Mouse (Mus musculus): ENCODE results near the gene Pdcd2.
"Not testable (repeated sequence)": the region's sequence is repeated elsewhere in the genome, so short reads cannot be mapped to it uniquely, and the experiment has no call there.

Gene Pdcd2

DNA sequence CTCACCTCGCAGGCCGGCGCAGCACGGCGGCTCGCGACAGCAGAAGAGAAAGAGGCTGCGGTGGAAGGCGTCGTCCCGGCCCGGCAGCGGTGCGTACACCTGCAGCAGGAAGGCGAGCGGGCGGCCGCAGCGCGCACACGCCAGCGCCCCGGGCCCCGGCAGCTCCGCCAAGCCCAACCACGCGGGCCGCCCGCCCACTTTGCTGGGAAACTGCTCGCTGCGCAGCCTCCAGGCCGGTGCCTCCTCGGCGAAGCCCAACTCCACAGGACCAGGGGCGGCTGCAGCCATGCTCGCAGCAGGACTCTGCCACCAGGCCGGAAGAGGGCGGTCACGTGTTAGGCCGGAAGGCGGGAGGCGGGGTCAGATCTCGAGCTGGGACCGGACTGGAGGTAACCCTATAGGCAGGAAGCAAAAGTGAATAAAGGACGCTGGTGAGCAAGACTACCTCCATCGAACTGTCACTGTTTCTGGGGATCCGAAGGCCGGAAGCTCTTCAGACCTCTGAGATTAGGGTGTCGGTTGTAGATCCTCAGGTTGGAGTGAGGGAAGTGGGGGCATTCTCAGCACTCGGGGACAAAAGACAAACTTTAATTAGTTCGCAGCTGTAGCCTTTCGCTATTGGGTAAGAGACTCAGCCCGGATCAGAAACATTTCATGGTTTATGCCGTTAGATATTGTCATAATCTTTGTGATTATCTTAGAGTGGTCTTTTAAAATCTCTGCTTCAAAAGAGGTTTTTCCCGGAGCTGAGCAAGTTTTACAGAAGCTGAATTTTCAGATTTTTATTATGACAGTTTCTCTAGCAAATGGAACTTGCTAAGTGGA lies at the start of gene Pdcd2:
Gene Pdcd2, minus strand, starts transcription at position 316 of the 825 bp plus-strand sequence.
- peak; percentile 94 for DNase-seq

GRCm38 (mm10) chr17:15575056-15575455 lies 48.0 kb upstream of the Pdcd2 start:
- no peak for DNase-seq

DNA sequence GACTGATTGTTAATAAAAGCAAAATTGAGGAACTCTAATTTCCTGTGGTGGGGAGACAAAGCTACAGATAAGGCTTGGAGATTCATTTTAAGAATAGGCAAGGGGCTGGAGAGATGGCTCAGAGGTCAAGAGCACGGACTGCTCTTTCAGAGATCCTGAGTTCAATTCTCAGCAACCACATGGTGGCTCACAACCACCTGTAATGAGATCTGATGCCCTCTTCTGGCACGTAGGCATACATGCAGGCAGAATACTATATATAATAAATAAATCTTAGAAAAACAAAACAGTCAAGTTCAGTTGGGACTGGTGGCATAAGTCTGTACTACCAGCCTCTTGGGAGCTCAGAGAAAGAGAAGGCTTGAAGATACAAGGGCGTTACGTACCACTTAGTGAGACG lies 39.8 kb upstream of the Pdcd2 start:
- no peak for DNase-seq

GRCm38 (mm10) chr17:15564928-15565300 lies 37.8 kb upstream of the Pdcd2 start:
- DNase-seq, result peak; percentile 16

DNA sequence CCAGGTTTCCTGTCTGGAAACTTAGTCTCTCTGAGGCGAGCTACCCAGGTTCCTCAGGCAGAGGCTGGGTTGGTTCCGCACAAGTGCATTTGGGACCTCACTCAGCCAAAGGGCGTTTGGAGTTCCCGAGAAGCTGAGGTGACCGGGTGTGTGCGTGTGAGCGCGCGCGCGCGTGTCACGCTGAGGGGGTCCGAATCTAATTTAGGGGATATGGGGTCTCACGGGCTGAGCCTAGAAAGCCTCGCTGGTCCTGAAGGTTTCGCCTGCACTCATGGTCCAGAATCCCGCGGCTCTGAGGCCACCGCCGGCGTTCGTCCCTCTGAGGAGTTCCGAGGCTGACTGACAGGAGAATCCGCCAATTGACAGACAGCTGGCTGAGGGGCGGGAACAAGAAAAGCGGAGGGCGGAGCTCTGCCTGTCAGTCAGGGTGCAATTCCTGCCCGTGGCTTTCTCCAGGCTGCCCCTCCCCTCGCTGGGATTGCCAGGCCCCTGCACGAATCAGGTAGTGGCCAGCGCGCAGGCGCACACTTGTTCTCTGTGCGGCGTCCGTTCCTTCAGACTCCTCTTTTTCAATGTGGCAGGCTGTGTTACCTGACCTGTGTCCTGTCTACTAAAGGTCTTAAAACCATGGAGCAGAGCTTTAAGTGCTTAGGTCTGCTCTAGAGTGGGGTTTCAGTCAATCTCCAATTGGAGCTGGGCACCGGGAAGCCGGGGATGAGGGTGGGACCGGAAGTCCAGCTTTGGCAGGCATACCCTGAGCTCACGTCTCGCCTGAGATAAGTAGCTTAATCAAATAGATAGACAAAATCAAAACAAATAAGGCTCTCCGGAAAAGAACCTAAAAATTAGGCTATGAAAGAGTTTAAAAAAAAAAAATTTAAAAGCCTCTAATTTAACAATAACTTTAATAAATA lies 37.2 kb upstream of the Pdcd2 start, which contains the start of gene Prdm9:
Gene Prdm9, minus strand, starts transcription at position 341 of the 914 bp plus-strand sequence.
- peak; percentile 98 for DNase-seq

GRCm38 (mm10) chr17:15559946-15560345 lies 32.8 kb upstream of the Pdcd2 start:
- DNase-seq, result no peak

DNA sequence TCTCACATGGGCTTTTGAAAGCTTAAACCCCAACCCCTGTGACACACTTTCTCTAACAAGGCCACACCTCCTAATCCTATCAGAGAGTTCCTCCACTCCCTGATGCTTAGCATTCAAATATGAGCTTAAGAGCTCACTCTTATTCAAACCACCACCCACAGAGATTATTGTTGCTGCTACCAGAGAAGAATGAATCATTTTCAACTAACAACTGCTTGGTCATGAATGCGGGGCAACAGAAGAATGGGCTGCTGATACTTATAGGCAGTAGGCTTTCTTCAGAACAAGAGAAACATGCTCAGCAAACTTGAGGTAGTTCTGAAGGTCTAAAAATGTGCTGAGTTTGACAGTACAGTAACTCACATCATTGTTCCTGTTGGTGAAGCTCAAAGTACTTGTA lies 22.6 kb upstream of the Pdcd2 start:
- DNase-seq, result no peak

DNA sequence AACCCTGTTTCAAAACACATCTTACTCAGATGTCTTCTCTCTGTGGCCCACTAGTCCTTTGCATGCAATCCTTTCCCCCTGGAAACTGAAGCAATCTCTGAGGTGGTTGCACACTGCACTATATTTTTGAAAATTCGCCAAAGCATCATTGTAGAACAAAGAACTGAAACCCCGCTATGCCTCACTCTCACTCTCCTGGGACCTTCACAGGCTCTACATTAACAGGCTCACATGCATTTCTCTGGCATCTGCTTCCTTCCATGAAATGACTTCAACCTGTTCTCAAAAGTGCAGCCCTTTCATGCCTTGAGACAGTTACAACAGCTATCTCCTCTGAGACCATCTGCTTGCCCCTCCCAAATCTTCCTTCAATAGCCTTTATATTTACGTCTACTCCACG lies 19.3 kb upstream of the Pdcd2 start:
- DNase-seq, result no peak

GRCm38 (mm10) chr17:15543868-15544267 lies 16.8 kb upstream of the Pdcd2 start:
- DNase-seq, result not testable (repeated sequence)

DNA sequence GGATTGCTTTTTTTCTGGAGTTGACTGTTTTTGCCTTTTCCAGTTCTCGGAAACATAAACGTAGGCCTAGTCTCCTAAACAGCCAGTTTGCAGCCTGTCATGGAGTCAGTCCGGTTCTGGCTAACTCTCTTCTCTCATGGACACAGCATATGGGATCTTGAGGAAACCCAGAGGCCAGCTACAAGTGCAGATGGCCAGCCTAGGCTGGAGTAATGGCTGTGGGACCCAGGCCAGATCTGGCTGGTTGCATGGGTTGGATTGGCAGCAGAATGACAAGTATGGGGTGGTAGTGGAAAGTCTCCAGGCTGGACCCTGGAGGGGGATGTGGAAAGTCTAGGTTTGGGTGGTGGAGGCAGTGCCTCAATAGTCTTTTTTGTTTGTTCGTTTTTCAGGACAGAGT lies 13.2 kb upstream of the Pdcd2 start:
- DNase-seq, result no peak

- DNase-seq, result peak; percentile 12
These were observed 9.4 kb upstream of the Pdcd2 start for GRCm38 (mm10) chr17:15536457-15536904.

- no peak for DNase-seq
These were observed 8.8 kb upstream of the Pdcd2 start for GRCm38 (mm10) chr17:15535943-15536342.

DNA sequence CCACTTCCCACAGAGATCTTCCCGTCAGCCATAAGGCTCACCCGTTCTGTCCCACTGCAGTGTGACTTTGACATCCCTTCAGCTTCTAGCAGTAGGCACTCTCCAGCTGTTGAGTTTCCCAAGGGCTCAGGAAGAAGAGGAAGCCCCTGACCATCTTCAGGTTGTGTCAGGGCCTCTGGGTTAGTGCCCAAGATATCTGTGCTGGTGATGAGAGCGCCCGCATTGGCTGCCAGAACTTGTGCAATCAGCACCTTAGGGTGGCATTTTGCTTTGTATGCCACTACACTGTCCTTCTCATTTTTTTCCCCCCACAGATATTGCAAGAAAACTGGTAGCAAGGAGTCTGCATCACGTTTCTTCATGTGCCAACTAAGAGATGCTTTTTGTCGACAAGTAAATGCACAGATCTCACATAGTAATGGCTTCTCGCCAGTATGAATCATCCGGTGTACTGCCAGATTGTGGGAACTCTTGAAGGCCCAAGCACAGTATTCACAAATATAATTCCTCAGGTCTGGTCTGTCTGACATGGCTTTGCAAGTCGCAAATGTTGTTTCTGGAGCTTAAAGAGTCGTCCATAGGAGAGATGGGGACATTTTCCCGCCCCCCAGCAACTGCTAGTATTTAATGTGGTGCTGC lies 8.2 kb upstream of the Pdcd2 start:
- DNase-seq, result no peak

DNA sequence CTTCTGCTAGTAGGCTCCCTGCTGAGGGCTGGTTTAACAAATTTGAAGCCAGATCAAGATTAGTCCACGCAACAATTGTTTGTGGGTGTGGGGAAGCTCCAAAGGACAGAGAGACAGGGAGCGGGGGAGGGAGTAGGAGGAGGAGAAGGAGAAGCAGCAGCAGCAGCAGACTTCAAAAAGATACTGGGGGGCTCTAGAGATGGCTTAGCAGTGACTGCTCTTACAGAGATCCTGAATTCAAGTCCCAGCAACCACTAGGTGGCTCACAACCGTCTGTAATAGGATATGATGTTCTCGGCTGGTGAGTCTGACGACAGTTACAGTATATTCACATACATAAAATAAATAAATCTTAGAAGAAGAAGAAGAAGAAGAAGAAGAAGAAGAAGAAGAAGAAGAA lies 3.0 kb upstream of the Pdcd2 start:
- peak; percentile 75 for DNase-seq

DNA sequence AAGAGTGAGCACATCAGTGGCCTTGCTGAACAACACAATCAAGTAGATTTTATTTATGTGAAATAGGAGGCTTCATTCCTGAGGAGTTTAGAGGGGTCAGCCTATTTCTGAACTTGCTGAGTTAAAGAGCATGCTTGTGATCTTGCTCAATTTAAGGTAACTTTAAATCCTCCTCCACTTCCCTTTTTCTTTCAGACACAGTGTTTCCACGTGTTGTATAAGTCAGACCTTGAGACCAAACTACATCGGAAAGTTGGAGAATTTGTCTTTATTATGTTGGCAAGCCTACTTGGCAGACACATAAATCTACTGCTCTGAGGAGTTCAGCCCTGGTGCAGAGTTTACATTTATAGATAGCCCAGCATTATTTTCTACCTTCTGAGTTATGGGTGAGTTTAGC lies 1.8 kb upstream of the Pdcd2 start:
- DNase-seq, result no peak

- DNase-seq, result no peak
These were observed 673 bp upstream of the Pdcd2 start for GRCm38 (mm10) chr17:15527811-15528136.

DNA sequence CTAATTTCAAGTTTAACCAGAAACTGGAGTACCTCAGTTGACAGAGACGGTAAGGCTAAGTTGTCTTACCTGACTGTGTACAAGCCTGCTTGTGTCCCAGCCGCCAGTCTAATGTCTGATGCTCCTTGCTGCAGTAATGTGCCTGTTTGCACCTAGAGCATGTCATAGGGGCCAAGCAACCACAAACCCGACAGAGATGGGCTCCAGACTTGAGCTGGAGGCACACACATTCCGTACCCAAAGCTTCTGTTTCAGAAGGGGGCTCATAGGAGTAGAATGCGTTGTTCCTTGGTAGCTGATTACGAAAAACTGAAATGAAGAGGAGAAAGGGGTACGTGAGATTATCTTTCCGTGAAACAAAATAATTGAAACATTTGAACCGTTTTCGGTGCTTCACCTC lies 797 bp downstream of the Pdcd2 start:
- DNase-seq, result peak; percentile 22

- DNase-seq, result no peak
These were observed 8.3 kb downstream of the Pdcd2 start for GRCm38 (mm10) chr17:15518766-15519165.

- DNase-seq, result no peak
These were observed 8.9 kb downstream of the Pdcd2 start for GRCm38 (mm10) chr17:15518186-15518585.

GRCm38 (mm10) chr17:15517776-15518175 lies 9.3 kb downstream of the Pdcd2 start:
- DNase-seq, result no peak

GRCm38 (mm10) chr17:15510694-15511093 lies 16.4 kb downstream of the Pdcd2 start:
- no peak for DNase-seq

- DNase-seq, result peak; percentile 96
These were observed 27.3 kb downstream of the Pdcd2 start, which contains the start of the genes Psmb1 and Tbp for GRCm38 (mm10) chr17:15499656-15500394. TSS of gene Psmb1 (minus strand) at chr17:15499751. TSS of gene Tbp (plus strand) at chr17:15499888.

GRCm38 (mm10) chr17:15498753-15499113 lies 28.4 kb downstream of the Pdcd2 start:
- no peak for DNase-seq

Measured in thymus, postnatal 4 days (tissue).